Mouse (Mus musculus) erythroblast, embryonic 14.5 days (primary cell): ENCODE measurements around the gene Plk4. TPM values are rescaled to one million over a fixed set of nuclear protein-coding genes. Genes with fewer than 3 reads are reported as not detected.
"Not testable (repeated sequence)": the region's sequence is repeated elsewhere in the genome, so short reads cannot be mapped to it uniquely, and the experiment has no call there.

Experiments used
- H3K27me3 ChIP-seq: 2 replicates; pipeline ENCODE4 v1.6.1; 2012; ENCODE audit warnings: inconsistent platforms; ENCODE audit not compliant: control insufficient read depth
- H3K36me3 ChIP-seq: 2 replicates; pipeline ENCODE4 v1.6.1; 2012; ENCODE audit warnings: mild to moderate bottlenecking, inconsistent platforms; ENCODE audit not compliant: control insufficient read depth
- H3K4me1 ChIP-seq: 2 replicates; pipeline ENCODE4 v1.6.1; 2012; ENCODE audit warnings: inconsistent platforms; ENCODE audit not compliant: control insufficient read depth
- H3K4me3 ChIP-seq: replicated peaks from 2 replicates; pipeline ENCODE3; 2012; ENCODE audit warnings: moderate library complexity, mild to moderate bottlenecking, inconsistent platforms
- H3K9me3 ChIP-seq: 2 replicates; pipeline ENCODE4 v1.6.1; 2012; ENCODE audit warnings: low read length, inconsistent platforms, mixed read lengths; ENCODE audit not compliant: control insufficient read depth
- GATA1 ChIP-seq: IDR thresholded peaks from 2 replicates; pipeline ENCODE4 v1.6.1; 2012; ENCODE audit warnings: low read length, inconsistent platforms, mixed read lengths
- TAL1 ChIP-seq: IDR thresholded peaks from 3 replicates; pipeline ENCODE4 v1.6.1; 2012; ENCODE audit warnings: low read length, inconsistent platforms, mixed read lengths
- polyA plus RNA-seq: library from polyadenylated mRNA; stranded (reverse); fragments of >175 nt; gene quantifications from 2 replicates; pipeline ENCODE4 v1.2.3, GENCODE M21; 2012

Plk4 gene
- polyA plus RNA-seq, 1 experiment = 1.2 TPM

DNA sequence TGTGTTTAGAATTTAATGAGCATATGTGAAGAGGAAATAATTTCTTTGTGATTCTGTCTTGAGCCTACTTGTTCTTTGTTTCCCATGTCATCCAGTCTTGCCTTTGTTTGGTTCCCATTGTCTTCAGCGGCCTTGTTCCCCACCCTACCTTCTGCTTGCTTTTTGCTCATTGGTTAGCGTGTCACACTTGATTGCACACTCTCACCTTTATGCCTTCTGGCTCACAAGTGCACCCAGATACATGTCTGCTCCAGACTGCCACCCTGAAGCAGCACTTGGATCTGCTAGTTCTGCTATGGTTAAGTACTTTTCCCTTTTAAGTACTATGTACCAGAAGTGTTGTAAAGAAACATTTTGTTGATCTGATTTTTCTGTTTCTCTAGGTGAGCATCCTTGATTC lies 10.1 kb downstream of the Plk4 start:
- TF ChIP-seq TAL1 (no peak), GATA1 (no peak)
- no peaks in the 10 kb centered on the region for H3K27me3 ChIP-seq

DNA sequence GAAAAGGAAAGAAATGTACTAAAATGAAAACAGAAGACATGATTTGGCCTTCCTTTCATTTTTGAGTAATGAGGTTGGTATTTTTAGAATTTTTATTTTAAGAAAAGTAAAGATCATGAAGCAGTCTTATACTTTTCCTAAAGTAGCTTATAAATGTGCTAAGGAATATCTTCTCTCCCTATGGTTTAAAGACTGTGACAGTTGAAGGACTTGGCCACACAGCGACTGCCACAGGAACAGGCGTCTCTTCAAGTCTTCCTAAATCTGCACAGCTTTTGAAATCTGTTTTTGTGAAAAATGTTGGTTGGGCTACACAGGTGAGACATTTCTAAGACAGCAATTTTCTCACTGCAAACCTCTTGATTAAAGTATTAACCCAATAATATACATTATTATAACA lies 13.5 kb downstream of the Plk4 start:
- H3K27me3 ChIP-seq = no peaks in the 10 kb centered on the region
- H3K4me3 ChIP-seq = no peak overlapping the region
- TF ChIP-seq TAL1 (no peak), GATA1 (no peak)
- no peaks in the 10 kb centered on the region for H3K4me1 ChIP-seq
- no peaks in the 10 kb centered on the region for H3K9me3 ChIP-seq
- peaks cover 100% of the 10 kb centered on the region for H3K36me3 ChIP-seq

More for the DNA sequence above, 10.1 kb downstream of the Plk4 start:
- no peaks in the 10 kb centered on the region for H3K9me3 ChIP-seq
- H3K4me3 ChIP-seq = no peak overlapping the region
- peaks cover 8% of the 10 kb centered on the region for H3K4me1 ChIP-seq
- H3K36me3 ChIP-seq = peaks cover 99% of the 10 kb centered on the region

DNA sequence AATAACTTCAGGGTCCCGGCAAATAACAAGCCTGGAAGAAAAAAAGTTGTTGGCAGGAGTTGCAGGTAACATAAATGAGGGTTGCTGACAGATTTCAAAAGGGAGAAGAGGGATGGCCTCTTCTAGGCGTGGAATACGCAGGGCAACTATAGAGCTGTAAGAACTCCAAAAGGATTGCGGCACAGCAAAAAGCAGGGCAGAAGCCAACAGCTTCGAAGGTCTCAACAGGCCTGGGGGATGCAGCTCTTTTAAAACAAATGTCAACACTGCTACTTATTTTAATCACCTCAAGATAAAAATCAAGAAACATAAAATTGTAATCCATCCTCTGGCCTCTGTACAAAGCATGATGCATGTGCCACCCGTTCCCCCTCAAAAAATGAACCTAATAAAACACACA lies 45.7 kb downstream of the Plk4 start:
- not testable (repeated sequence) for H3K27me3 ChIP-seq, H3K36me3 ChIP-seq, H3K9me3 ChIP-seq
- peaks cover 19% of the 10 kb centered on the region for H3K4me1 ChIP-seq
- H3K4me3 ChIP-seq = peak overlapping the region; percentile 65

DNA sequence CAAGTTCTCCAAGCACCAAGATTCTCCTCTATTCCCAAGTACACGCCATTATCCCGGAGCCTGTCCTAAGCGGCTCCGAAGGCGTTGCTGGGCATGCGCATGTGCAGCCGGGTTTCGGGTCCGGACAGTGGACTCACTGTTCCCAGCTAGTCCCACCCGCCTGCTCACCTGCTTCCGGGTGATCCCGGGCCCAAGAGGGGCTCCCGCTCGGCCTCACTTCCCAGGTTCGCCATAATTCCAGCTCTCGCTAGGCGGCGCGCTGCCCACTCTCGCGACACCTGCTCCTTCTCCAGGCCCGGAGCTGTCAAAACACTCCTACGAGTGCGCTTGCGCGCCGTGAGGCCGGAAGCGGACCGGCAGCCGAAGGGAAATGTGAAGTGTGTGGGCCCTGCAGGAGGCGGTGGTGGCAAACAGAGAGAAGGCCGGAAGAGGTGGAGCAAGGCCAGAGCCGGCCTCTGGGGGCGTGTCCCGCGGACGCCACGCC lies 46.7 kb downstream of the Plk4 start, which contains the start of gene Mfsd8:
Gene Mfsd8, minus strand, starts transcription at position 414 of the 484 bp plus-strand sequence.
- H3K9me3 ChIP-seq, H3K36me3 ChIP-seq, H3K27me3 ChIP-seq: not testable (repeated sequence)
- H3K4me1 ChIP-seq = peaks cover 19% of the 10 kb centered on the region
- peak within 1 kb of the TSS; percentile 67 for H3K4me3 ChIP-seq

DNA sequence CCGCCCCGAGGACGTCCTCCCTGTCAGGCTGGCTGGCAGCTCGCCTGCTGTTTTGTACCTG lies 47.0 kb downstream of the Plk4 start, which contains the start of gene Abhd18:
Gene Abhd18, plus strand, starts transcription at position 14 of the 61 bp plus-strand sequence.
- peak within 1 kb of the TSS; percentile 67 for H3K4me3 ChIP-seq
- not testable (repeated sequence) for H3K36me3 ChIP-seq

DNA sequence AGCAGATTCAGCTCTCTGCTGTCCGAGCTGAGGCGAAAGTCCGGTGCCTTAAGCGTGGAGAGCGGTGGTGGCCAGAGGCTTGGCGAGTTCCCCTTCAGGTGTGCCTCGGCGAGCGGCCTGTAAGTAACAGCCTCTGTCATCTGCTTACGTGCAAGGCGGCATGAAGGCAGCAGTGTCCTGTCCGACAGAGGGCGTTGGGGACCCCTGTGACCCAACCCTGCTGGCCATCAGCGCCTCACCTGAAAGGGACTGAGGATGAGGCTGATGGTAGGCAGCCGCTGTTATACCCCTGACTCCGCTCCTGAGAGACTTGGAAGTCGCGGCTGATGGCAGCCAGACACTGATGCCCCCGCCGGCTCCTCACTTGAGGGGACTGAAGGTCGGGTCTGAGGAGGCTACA lies 47.2 kb downstream of the Plk4 start:
- H3K4me1 ChIP-seq = peaks cover 19% of the 10 kb centered on the region
- not testable (repeated sequence) for H3K27me3 ChIP-seq, H3K9me3 ChIP-seq, H3K36me3 ChIP-seq
- peak overlapping the region; percentile 67 for H3K4me3 ChIP-seq

More for the DNA sequence above, 47.0 kb downstream of the Plk4 start, which contains the start of gene Abhd18:
- not testable (repeated sequence) for H3K27me3 ChIP-seq, H3K9me3 ChIP-seq
- peaks cover 19% of the 10 kb centered on the region for H3K4me1 ChIP-seq

DNA sequence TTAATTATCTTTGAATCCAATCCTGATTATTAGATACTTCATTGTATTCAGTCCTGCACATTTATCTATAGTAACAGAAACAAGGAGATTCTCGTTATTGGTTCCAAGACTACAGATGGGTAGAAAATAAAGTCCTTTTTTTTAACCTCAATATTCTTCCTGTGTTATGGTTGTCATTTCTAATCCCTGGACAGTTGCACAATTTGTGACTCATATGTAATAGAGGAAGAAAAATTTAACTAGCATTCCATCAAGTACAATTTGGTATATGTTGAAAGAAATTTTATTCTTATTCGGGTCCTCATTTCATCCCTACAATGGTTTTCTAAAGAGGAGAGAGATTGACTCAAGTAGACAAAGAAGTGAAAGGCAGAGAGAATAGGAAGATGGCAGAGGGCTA lies 48.1 kb downstream of the Plk4 start:
- H3K27me3 ChIP-seq, H3K4me3 ChIP-seq, H3K36me3 ChIP-seq, H3K9me3 ChIP-seq: not testable (repeated sequence)
- H3K4me1 ChIP-seq = peaks cover 19% of the 10 kb centered on the region

DNA sequence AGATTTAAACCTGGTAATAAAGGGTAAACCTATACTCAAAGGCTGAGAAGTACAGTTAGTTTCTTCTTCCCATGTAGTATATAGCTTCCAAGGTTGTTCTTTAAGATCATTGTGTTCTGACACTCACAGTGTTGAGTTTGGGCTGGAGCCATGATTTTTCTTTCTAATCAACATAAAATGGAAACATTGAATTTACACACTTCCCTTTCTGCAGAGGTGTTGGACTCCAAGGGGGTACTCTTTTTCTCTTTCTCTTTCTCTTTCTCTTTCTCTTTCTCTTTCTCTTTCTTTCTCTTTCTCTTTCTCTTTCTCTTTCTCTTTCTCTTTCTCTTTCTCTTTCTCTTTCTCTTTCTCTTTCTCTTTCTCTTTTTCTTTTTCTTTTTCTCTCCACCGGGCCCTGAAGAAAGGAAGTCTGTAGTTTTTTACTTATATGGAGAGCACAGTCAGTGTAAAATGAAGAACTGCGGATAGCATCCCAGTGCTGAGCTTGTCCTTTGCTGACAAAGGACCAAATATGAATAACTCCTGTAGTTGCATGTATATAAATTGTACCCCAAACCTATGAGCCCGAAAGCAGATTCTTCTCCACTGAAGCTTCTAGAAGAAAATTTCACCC lies 53.4 kb downstream of the Plk4 start:
- not testable (repeated sequence) for H3K4me1 ChIP-seq, H3K9me3 ChIP-seq, H3K36me3 ChIP-seq, H3K27me3 ChIP-seq, H3K4me3 ChIP-seq

Other genes with a start within 250 kb of the Plk4 start
- gene Slc25a31, start 91.2 kb upstream of the Plk4 start, polyA plus RNA-seq = not detected in 2 replicates
- gene Hspa4l, start 55.5 kb upstream of the Plk4 start, polyA plus RNA-seq = 0.32 and 0.66 TPM in 2 replicates
- gene Mfsd8, start 46.9 kb downstream of the Plk4 start, polyA plus RNA-seq = 0.07 and 1.5 TPM in 2 replicates
- gene Abhd18, start 47.0 kb downstream of the Plk4 start, polyA plus RNA-seq = 0.04 TPM in 1 of 2 replicates, not detected in the other
- gene 1700034I23Rik, start 102.5 kb downstream of the Plk4 start, polyA plus RNA-seq = not detected in 2 replicates
- gene Larp1b, start 149.8 kb downstream of the Plk4 start, polyA plus RNA-seq = 6.2 and 6.3 TPM in 2 replicates